Mouse (Mus musculus) limb, embryonic 15.5 days (tissue): ENCODE data around the gene Safb2. TPM values are rescaled to one million over a fixed set of nuclear protein-coding genes. Genes with fewer than 3 reads are reported as not detected.
"Not testable (repeated sequence)": the region's sequence is repeated elsewhere in the genome, so short reads cannot be mapped to it uniquely, and the experiment has no call there.

Experiments
- ATAC-seq: fragments of 200-750 bp; cut with Nextera tagmentation; 2 replicates; pipeline ENCODE4 v1.8.0; 2017; ENCODE audit warnings: low read depth, moderate TSS enrichment; ENCODE audit not compliant: insufficient number of reproducible peaks, low FRiP score, low TSS enrichment
- H3K27ac ChIP-seq: fragments of 300-500 bp; sonication (generic); 2 replicates; pipeline ENCODE4 v1.5.1; 2015; ENCODE audit warnings: moderate library complexity, mild to moderate bottlenecking, inconsistent platforms
- H3K27me3 ChIP-seq: fragments of 300-500 bp; sonication (generic); 2 replicates; pipeline ENCODE4 v1.6.1; 2015; ENCODE audit warnings: inconsistent platforms
- H3K36me3 ChIP-seq: fragments of 300-500 bp; sonication (generic); 2 replicates; pipeline ENCODE4 v1.6.1; 2015; ENCODE audit warnings: inconsistent platforms
- H3K4me1 ChIP-seq: fragments of 300-500 bp; sonication (generic); 2 replicates; pipeline ENCODE4 v1.6.1; 2015; ENCODE audit warnings: inconsistent platforms
- H3K4me2 ChIP-seq: fragments of 300-500 bp; sonication (generic); 2 replicates; pipeline ENCODE4 v1.6.1; 2015; ENCODE audit warnings: mild to moderate bottlenecking, inconsistent platforms
- H3K4me3 ChIP-seq: fragments of 300-500 bp; sonication (generic); 2 replicates; pipeline ENCODE4 v1.5.1; 2015; ENCODE audit warnings: mild to moderate bottlenecking, inconsistent platforms
- H3K9ac ChIP-seq: fragments of 300-500 bp; sonication (generic); 2 replicates; pipeline ENCODE4 v1.6.1; 2015; ENCODE audit warnings: inconsistent platforms
- H3K9me3 ChIP-seq: fragments of 300-500 bp; sonication (generic); 2 replicates; pipeline ENCODE4 v1.6.1; 2016; ENCODE audit warnings: inconsistent platforms
- WGBS: fragments of 180-500 bp; shearing (Covaris S2); methylation state at CpG from one replicate; pipeline ENCODE4 v1.1.7; 2015; 5-methylcytosine and 5-hydroxymethylcytosine counted together
- polyA plus RNA-seq: library from polyadenylated mRNA; unstranded; fragments of >200 nt; fragmentation: Nextera tagmentation; extraction: Ambion mirVana; gene quantifications from 2 replicates; pipeline ENCODE4 v1.2.1, GENCODE M21; 2015

Gene Safb2
- polyA plus RNA-seq, 1 experiment from 2014 or later, result 74.5 TPM

DNA sequence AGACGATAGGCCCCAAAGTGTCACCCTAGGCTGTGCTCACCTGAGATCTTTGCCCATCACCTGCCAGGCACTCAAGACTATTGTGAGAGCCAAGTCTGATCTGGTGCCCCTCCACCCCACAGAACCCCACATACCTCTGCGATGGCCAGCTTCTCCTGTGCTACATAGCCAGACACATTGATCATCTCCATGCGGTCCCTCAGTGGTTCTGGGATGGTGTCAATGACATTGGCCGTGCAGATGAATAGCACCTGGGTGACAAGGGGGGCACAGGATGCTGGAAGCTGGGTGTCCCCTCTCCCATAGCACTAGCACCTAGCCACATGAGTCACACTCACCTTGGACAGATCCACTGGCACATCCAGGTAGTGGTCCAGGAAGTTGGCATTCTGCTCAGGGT lies 31.4 kb upstream of the Safb2 start:
- Histone ChIP-seq H3K27ac (no peak overlapping the region), H3K4me3 (no peak overlapping the region), H3K36me3 (peaks cover 65% of the 10 kb centered on the region), H3K9ac (no peak overlapping the region), H3K9me3 (no peaks in the 10 kb centered on the region), H3K27me3 (no peaks in the 10 kb centered on the region), H3K4me1 (peaks cover 23% of the 10 kb centered on the region), H3K4me2 (no peak overlapping the region)
- ATAC-seq, result no peak
- WGBS, result 91% methylated on average over 4 of the region's 4 CpGs

GRCm38 (mm10) chr17:56615136-56615784 lies 30.9 kb upstream of the Safb2 start:
- ATAC-seq, result no peak
- Histone ChIP-seq H3K4me3 (peak overlapping the region; percentile 62), H3K9ac (0 out of 2 replicates have a peak overlapping the region, but pooled peaks have one; percentile 68), H3K27me3 (no peaks in the 10 kb centered on the region), H3K4me2 (peak overlapping the region; percentile 80), H3K27ac (no peak overlapping the region), H3K4me1 (peaks cover 27% of the 10 kb centered on the region), H3K36me3 (peaks cover 60% of the 10 kb centered on the region), H3K9me3 (no peaks in the 10 kb centered on the region)
- WGBS, result 84% methylated on average over 11 of the region's 11 CpGs

DNA sequence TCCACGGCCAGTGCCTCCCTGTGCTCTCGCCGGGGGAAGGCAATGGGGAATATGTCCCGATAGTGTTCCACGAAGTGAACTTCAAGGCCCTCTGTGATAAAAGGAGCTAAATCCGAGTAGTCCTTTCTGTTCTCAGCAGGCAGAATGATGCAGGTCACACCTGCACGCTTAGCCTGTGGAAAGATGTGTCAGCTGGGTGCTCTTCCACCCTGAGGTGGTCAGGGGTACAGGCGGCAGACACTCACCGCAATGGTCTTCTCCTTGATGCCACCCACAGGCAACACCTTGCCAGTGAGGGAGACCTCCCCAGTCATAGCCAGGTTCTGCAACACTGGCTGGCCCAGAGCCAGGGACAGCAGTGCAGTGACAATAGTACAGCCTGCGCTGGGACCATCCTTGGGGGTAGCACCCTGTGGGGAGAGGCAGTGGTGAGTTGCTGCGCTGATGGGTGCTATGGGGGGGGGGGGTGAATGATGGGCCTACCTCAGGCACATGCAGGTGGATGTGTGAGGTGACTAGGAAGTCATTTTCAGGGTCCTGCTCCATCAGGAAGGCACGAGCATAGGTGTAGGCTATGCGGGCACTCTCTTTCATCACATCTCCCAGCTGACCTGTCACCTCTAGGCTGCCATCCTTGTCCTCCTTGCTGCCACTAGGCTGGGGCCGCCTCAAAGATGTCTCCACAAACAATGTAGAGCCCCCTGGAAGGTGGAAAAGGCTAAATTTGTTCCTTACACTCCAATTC lies 30.2 kb upstream of the Safb2 start:
- Histone ChIP-seq H3K27me3 (no peaks in the 10 kb centered on the region), H3K4me1 (peaks cover 29% of the 10 kb centered on the region), H3K36me3 (peaks cover 53% of the 10 kb centered on the region), H3K9ac (peak overlapping the region; percentile 68), H3K4me2 (peak overlapping the region; percentile 80), H3K27ac (no peak overlapping the region), H3K9me3 (no peaks in the 10 kb centered on the region), H3K4me3 (peak overlapping the region; percentile 62)
- ATAC-seq, result no peak
- 30% methylated on average over 14 of the region's 14 CpGs for WGBS

DNA sequence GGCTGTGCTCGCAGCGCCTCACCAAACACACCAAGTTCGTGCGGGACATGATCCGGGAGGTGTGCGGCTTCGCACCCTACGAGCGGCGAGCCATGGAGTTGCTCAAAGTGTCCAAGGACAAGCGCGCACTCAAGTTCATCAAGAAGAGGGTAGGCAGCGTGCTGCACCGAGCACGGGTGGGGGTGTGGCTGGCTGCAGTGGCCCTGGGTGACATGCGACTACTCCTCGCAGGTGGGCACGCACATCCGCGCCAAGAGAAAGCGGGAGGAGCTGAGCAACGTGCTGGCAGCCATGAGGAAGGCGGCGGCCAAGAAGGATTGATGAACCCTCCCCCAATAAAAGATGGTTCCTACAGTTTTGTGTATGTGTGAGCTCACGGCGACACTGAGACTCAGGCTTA lies 29.5 kb upstream of the Safb2 start:
- peak overlapping the region; percentile 62 for H3K4me3 ChIP-seq
- peaks cover 31% of the 10 kb centered on the region for H3K4me1 ChIP-seq
- peak overlapping the region; percentile 80 for H3K4me2 ChIP-seq
- peak overlapping the region; percentile 68 for H3K9ac ChIP-seq
- not testable (repeated sequence) for H3K9me3 ChIP-seq, ATAC-seq, H3K27me3 ChIP-seq
- peaks cover 46% of the 10 kb centered on the region for H3K36me3 ChIP-seq
- H3K27ac ChIP-seq, result peak overlapping the region; percentile 94; the same call in 1 of the 2 replicates
- under 1% methylated on average over 26 of the region's 26 CpGs for WGBS

- ATAC-seq, result peak; percentile 61
- H3K4me3 ChIP-seq, result peak within 1 kb of the TSS; percentile 62
- H3K4me1 ChIP-seq, result peaks cover 37% of the 10 kb centered on the region
- H3K36me3 ChIP-seq, result peaks cover 41% of the 10 kb centered on the region
- H3K4me2 ChIP-seq, result peak within 1 kb of the TSS; percentile 80
- H3K9me3 ChIP-seq, result no peaks in the 10 kb centered on the region
- H3K27me3 ChIP-seq, result no peaks in the 10 kb centered on the region
- WGBS, result 0% methylated on average over 52 of the region's 52 CpGs
- H3K27ac ChIP-seq, result peak within 1 kb of the TSS; percentile 94
- peak within 1 kb of the TSS; percentile 68 for H3K9ac ChIP-seq
Observed at GRCm38 (mm10) chr17:56613236-56613844, 29.0 kb upstream of the Safb2 start, which contains the start of gene Rpl36. TSS of gene Rpl36 (plus strand) at chr17:56613416.

- not testable (repeated sequence) for ATAC-seq, H3K27ac ChIP-seq, H3K4me3 ChIP-seq
Observed at GRCm38 (mm10) chr17:56612565-56612939, 28.2 kb upstream of the Safb2 start.

DNA sequence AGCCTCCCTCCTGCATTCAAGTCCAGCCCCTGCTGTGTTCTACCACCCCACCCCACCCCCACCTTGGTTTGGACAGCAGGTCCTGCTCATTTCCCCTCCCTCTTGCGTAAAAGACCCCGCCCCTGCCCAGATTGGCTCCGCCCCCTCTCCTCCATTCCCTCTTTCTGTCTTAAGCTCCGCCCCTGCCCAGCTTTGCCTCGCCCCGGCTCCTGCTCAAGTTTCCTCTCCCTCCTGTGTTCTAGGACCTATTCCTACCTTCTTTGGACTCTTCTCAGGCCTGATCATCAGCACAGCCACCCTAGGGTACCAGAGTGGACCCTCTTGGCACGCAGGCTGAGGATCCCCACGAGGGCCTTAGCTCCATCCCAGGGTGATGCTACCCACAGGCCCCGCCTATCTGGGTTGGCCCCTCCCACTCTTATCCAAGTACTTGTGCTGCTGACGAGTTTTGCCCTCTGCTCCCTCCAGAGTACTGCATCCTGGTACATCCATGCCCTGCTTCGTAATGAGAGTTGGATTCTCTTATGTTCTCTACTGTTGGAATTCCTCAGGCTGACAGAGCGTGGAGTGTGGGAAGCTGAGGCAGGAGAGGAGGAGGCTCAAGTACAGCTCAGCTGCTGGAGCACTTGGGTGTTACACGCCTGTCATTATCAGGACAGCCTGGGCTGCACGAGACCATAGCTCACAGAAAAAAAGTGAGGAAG lies 27.6 kb upstream of the Safb2 start:
- Histone ChIP-seq H3K4me2 (peak overlapping the region; percentile 10; the same call in 1 of the 2 replicates), H3K27ac (no peak overlapping the region), H3K36me3 (peaks cover 36% of the 10 kb centered on the region), H3K4me1 (peaks cover 46% of the 10 kb centered on the region), H3K9me3 (no peaks in the 10 kb centered on the region), H3K27me3 (no peaks in the 10 kb centered on the region), H3K9ac (no peak overlapping the region), H3K4me3 (no peak overlapping the region)
- no peak for ATAC-seq
- WGBS, result 22% methylated on average over 14 of the region's 14 CpGs

More at GRCm38 (mm10) chr17:56612565-56612939, 28.2 kb upstream of the Safb2 start:
- peaks cover 36% of the 10 kb centered on the region for H3K36me3 ChIP-seq
- not testable (repeated sequence) for H3K27me3 ChIP-seq, H3K9ac ChIP-seq, H3K4me2 ChIP-seq, H3K9me3 ChIP-seq
- H3K4me1 ChIP-seq, result peaks cover 44% of the 10 kb centered on the region
- WGBS, result 81% methylated on average over 10 of the region's 10 CpGs

- peaks cover 46% of the 10 kb centered on the region for H3K4me1 ChIP-seq
- 72% methylated on average over 2 of the region's 2 CpGs for WGBS
- H3K4me3 ChIP-seq, result no peak overlapping the region
- H3K27ac ChIP-seq, result 0 out of 2 replicates have a peak overlapping the region, but pooled peaks have one; percentile 50
- no peak for ATAC-seq
- no peak overlapping the region; the same call in 1 of the 2 replicates for H3K9ac ChIP-seq
- peaks cover 36% of the 10 kb centered on the region for H3K36me3 ChIP-seq
- no peak overlapping the region for H3K4me2 ChIP-seq
- no peaks in the 10 kb centered on the region for H3K9me3 ChIP-seq
- H3K27me3 ChIP-seq, result no peaks in the 10 kb centered on the region
Observed at GRCm38 (mm10) chr17:56611323-56611722, 26.9 kb upstream of the Safb2 start.

DNA sequence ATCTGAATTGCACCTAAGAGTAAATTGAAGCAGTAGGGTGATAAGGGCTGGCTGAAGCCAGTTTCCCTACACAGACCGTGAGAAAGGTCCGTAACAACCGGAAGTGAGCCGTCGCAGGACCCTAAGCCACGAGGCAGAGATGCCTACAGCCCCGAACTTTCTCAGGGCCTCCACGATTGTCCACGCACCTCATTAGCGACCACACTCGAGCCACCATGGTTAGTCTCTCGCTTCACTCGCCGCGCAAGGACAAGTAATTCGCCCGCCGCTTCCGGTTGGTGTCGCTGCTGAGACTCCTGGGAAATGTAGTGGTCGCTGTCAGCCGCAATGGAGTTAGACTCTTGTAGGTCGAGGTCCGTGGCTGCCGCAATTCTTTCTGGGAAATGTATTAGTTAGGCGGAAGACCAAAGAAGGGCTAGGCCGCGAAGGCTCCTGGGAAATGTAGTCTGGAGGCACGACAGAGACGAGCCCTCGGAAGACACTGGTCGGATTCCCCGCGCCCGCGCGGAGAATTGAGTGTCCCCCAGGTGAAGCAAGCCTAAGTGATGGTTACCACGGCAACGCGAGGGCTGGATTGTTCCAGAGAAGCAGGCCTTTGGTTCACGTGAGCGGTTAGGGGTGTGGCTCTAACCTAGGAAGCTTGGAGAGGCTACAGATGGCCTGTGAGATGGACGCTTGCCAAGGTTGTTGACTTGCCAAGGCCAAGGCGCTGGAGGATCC lies 25.2 kb upstream of the Safb2 start, which contains the start of gene 2410015M20Rik:
Gene 2410015M20Rik, minus strand, starts transcription at position 320 of the 720 bp plus-strand sequence.
- Histone ChIP-seq H3K27ac (peak within 1 kb of the TSS; percentile 78), H3K9ac (peak within 1 kb of the TSS; percentile 60), H3K4me1 (peaks cover 37% of the 10 kb centered on the region), H3K27me3 (no peaks in the 10 kb centered on the region), H3K4me2 (peak within 1 kb of the TSS; percentile 73), H3K4me3 (peak within 1 kb of the TSS; percentile 64), H3K9me3 (no peaks in the 10 kb centered on the region), H3K36me3 (peaks cover 37% of the 10 kb centered on the region)
- under 1% methylated on average over 44 of the region's 44 CpGs for WGBS
- ATAC-seq, result peak; percentile 84

DNA sequence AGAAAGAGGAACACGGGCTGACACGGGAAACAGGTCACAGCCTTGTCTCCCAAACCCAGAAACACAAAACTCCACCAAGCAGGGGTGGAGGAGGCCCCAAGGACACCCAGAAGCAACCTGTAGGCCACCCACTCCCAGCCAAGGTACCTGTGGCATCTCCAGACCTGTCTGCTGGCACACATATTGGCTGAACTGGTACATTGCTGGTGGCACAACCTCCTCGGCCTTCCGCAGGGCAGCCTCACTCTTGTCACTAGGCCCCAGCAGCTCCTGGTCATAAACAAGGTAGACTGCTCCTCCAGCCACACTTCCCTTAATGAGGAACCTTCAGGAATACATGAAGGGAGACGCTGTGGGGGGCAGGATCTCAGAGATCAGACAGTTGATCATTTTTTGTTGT lies 24.3 kb upstream of the Safb2 start:
- H3K36me3 ChIP-seq, result peaks cover 42% of the 10 kb centered on the region
- no peaks in the 10 kb centered on the region for H3K9me3 ChIP-seq
- H3K4me1 ChIP-seq, result peaks cover 32% of the 10 kb centered on the region
- peak overlapping the region; percentile 64 for H3K4me3 ChIP-seq
- peak overlapping the region; percentile 78 for H3K27ac ChIP-seq
- H3K4me2 ChIP-seq, result peak overlapping the region; percentile 73
- ATAC-seq, result no peak
- 39% methylated on average over 5 of the region's 5 CpGs for WGBS
- no peaks in the 10 kb centered on the region for H3K27me3 ChIP-seq
- peak overlapping the region; percentile 57; the same call in 1 of the 2 replicates for H3K9ac ChIP-seq

DNA sequence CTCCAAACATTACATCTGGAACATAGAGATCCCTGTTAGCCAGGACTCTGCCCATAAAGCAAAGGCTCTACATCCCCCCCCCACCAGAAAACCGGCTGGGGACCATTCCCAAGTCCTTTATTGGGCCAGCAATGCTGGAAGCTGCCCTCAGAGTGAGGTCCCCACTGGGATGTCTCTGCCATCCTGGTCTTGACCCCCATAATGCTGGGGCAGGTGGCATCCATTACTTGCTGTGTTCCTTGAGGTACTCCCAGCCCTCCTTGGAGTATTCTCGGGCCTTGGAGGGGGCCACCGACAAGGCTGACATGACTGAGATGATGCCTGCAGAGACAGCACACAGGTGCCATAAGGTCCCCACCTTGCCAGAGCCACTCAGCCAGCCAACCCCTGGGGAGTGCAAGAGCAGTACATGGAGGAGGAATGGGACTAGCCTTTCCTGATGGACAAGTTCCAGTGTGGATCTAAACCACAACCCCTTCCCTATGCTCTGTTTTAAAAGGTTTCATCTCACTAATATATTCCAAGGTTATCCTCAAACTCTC lies 23.2 kb upstream of the Safb2 start:
- H3K4me2 ChIP-seq, result no peak overlapping the region

More for the DNA sequence above, 23.2 kb upstream of the Safb2 start:
- ATAC-seq, result no peak
- Histone ChIP-seq H3K4me3 (no peak overlapping the region), H3K9ac (no peak overlapping the region), H3K9me3 (no peaks in the 10 kb centered on the region), H3K27ac (no peak overlapping the region), H3K27me3 (no peaks in the 10 kb centered on the region), H3K36me3 (peaks cover 53% of the 10 kb centered on the region), H3K4me1 (peaks cover 28% of the 10 kb centered on the region)
- 56% methylated on average over 3 of the region's 3 CpGs for WGBS
